Mouse (Mus musculus): ENCODE data around the gene Cramp1l. TPM values are rescaled to one million over a fixed set of nuclear protein-coding genes. Genes with fewer than 3 reads are reported as not detected.
"Not testable (repeated sequence)": the region's sequence is repeated elsewhere in the genome, so short reads cannot be mapped to it uniquely, and the experiment has no call there.

Cramp1l gene
- polyA plus RNA-seq, 1 experiment from 2014 or later = 8.1 TPM

GRCm38 (mm10) chr17:24948204-24948603 lies 67.4 kb downstream of the Cramp1l start:
- WGBS = 95% methylated on average over 5 of the region's 5 CpGs
- no peak overlapping the region for H3K4me3 ChIP-seq (replicated peaks)
- H3K36me3 ChIP-seq = peaks cover 96% of the 10 kb centered on the region

GRCm38 (mm10) chr17:24943589-24943988 lies 72.0 kb downstream of the Cramp1l start:
- not testable (repeated sequence) for H3K9me3 ChIP-seq (replicated peaks); H3K4me2 ChIP-seq; H3K9ac ChIP-seq; ATAC-seq (replicated peaks; ENCODE audit: low FRiP score); H3K4me3 ChIP-seq (replicated peaks); H3K4me1 ChIP-seq; H3K27ac ChIP-seq; H3K27me3 ChIP-seq
- peaks cover 70% of the 10 kb centered on the region for H3K36me3 ChIP-seq
- 85% methylated on average over 1 of the region's 1 CpGs for WGBS

More at GRCm38 (mm10) chr17:24948204-24948603, 67.4 kb downstream of the Cramp1l start:
- H3K9me3 ChIP-seq (replicated peaks) = no peaks in the 10 kb centered on the region
- H3K27me3 ChIP-seq = no peaks in the 10 kb centered on the region
- 0 out of 2 replicates have a peak, but pooled peaks cover 4% of the 10 kb centered on the region for H3K4me1 ChIP-seq
- H3K9ac ChIP-seq = no peak overlapping the region
- no peak for ATAC-seq (replicated peaks; ENCODE audit: low FRiP score)
- H3K4me2 ChIP-seq = no peak overlapping the region
- H3K27ac ChIP-seq = no peak overlapping the region

DNA sequence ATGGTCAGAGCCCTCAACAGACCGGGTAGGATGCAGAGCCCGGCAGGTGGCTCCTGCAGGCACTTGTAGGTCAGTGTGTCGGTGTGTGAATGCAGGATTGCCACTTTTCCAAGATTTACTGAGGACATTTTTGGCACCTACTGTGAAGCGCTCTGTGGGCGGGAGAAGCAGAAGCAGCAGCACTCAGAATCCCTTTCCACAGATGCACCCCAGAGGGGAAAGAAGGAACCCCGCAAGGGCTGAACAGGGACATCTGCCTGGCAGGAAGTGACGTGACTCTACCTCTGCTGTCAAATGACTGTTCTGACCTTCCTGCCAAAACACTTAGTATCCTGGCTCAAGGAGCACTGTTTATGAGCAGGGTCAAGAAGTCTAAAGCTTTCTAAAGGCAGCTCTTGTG lies 72.6 kb downstream of the Cramp1l start:
- Histone ChIP-seq H3K27ac (no peak overlapping the region), H3K27me3 (no peaks in the 10 kb centered on the region), H3K9me3 (replicated peaks) (no peaks in the 10 kb centered on the region), H3K4me2 (no peak overlapping the region), H3K36me3 (peaks cover 64% of the 10 kb centered on the region), H3K9ac (no peak overlapping the region), H3K4me1 (no peaks in the 10 kb centered on the region), H3K4me3 (replicated peaks) (no peak overlapping the region)
- WGBS = 86% methylated on average over 7 of the region's 7 CpGs
- ATAC-seq (replicated peaks; ENCODE audit: low FRiP score) = no peak

DNA sequence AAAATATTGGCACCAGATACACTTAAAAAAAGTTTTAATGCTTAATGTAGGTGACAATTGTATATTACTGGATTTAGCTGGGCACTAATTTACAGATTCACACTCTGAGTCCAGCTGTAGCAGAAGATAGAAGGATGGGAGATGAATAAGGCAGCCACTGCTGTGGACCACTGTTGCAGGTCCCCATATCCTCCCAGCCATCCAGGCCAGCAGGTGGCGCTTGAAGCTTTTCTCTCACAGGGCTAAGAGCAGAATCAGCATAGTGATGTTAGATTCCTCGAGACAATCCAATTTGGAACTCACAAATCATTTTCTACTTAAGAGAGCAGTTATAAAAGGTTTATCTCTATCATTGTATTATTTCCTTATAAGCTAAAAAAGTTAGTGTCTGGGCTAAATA lies 73.1 kb downstream of the Cramp1l start:
- 0 out of 2 replicates have a peak, but pooled peaks have one; percentile 66 for ATAC-seq (replicated peaks; ENCODE audit: low FRiP score)
- not testable (repeated sequence) for H3K4me1 ChIP-seq
- peaks cover 59% of the 10 kb centered on the region for H3K36me3 ChIP-seq

GRCm38 (mm10) chr17:24937266-24937665 lies 78.3 kb downstream of the Cramp1l start:
- Histone ChIP-seq H3K27me3 (no peaks in the 10 kb centered on the region), H3K9me3 (replicated peaks) (no peaks in the 10 kb centered on the region), H3K4me2 (peak overlapping the region; percentile 76), H3K4me3 (replicated peaks) (peak overlapping the region; percentile 99), H3K9ac (peak overlapping the region; percentile 89), H3K27ac (peak overlapping the region; percentile 89), H3K36me3 (peaks cover 13% of the 10 kb centered on the region; the same call in 1 of the 2 replicates), H3K4me1 (peaks cover 19% of the 10 kb centered on the region)
- WGBS = 41% methylated on average over 6 of the region's 6 CpGs
- ATAC-seq (replicated peaks; ENCODE audit: low FRiP score) = no peak

More for the DNA sequence above, 73.1 kb downstream of the Cramp1l start:
- not testable (repeated sequence) for H3K9ac ChIP-seq; H3K4me3 ChIP-seq (replicated peaks); H3K27ac ChIP-seq; H3K4me2 ChIP-seq; H3K27me3 ChIP-seq; H3K9me3 ChIP-seq (replicated peaks)
- WGBS = 15% methylated on average over 2 of the region's 2 CpGs

- peaks cover 19% of the 10 kb centered on the region for H3K4me1 ChIP-seq
- peaks cover 12% of the 10 kb centered on the region for H3K36me3 ChIP-seq
- H3K9me3 ChIP-seq (replicated peaks) = no peaks in the 10 kb centered on the region
- H3K4me3 ChIP-seq (replicated peaks) = peak within 1 kb of the TSS; percentile 99
- WGBS = under 1% methylated on average over 78 of the region's 78 CpGs
- peak within 1 kb of the TSS; percentile 89 for H3K27ac ChIP-seq
- peak; percentile 97 for ATAC-seq (replicated peaks; ENCODE audit: low FRiP score)
- H3K9ac ChIP-seq = peak within 1 kb of the TSS; percentile 89
- peak within 1 kb of the TSS; percentile 76 for H3K4me2 ChIP-seq
- H3K27me3 ChIP-seq = no peaks in the 10 kb centered on the region
Observed at GRCm38 (mm10) chr17:24936259-24937237, 79.0 kb downstream of the Cramp1l start, which contains the start of gene Mapk8ip3. TSS of gene Mapk8ip3 (minus strand) at chr17:24936977.

DNA sequence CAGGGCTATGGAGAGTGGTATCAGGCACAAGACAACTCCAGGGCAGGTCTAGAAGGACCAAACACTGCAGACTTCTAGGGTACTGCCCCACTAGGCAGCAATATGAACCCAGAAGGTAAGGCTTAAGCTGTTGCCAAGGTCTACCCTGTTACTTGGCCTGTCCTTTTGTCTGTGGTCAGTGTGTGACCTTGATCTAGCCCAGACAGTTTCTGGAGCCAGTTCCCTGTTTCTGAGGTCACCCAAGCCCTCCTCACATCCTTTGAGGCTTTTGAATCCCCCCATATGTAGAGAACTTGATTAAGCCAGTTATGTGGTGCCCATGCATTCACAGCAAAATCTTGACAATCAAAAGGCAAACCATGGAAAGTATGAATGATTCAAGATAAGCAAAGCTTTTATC lies 79.9 kb downstream of the Cramp1l start:
- H3K27me3 ChIP-seq = no peaks in the 10 kb centered on the region
- H3K9me3 ChIP-seq (replicated peaks) = no peaks in the 10 kb centered on the region

DNA sequence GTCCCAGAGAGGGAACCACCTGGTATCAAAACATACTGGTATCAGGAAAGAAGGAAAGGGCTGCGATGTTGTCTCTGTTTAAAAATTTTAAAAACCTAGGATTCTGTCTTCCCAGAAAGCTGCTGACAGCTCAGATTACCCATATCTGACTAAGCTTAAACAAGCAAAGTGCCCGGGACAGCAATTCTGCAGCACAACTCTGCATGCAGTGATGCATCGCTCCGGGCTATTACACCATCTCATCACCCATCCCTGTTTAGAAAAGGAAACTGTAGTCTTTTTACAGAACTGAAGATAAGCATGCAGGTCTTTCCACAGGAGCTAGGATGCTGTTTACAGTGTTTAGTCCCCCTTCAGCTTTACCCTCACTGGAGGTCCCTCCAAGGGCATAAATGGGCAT lies 80.7 kb downstream of the Cramp1l start:
- Histone ChIP-seq H3K27ac (no peak overlapping the region), H3K9ac (peak overlapping the region; percentile 89), H3K4me1 (peaks cover 19% of the 10 kb centered on the region), H3K4me2 (peak overlapping the region; percentile 76), H3K27me3 (no peaks in the 10 kb centered on the region), H3K9me3 (replicated peaks) (no peaks in the 10 kb centered on the region), H3K4me3 (replicated peaks) (peak overlapping the region; percentile 99), H3K36me3 (peaks cover 13% of the 10 kb centered on the region)
- WGBS = 72% methylated on average over 4 of the region's 4 CpGs
- ATAC-seq (replicated peaks; ENCODE audit: low FRiP score) = no peak

More for the DNA sequence above, 79.9 kb downstream of the Cramp1l start:
- Histone ChIP-seq H3K4me1 (peaks cover 19% of the 10 kb centered on the region), H3K9ac (peak overlapping the region; percentile 89), H3K36me3 (peaks cover 13% of the 10 kb centered on the region), H3K4me2 (peak overlapping the region; percentile 76), H3K27ac (no peak overlapping the region), H3K4me3 (replicated peaks) (peak overlapping the region; percentile 99)
- ATAC-seq (replicated peaks; ENCODE audit: low FRiP score) = no peak

DNA sequence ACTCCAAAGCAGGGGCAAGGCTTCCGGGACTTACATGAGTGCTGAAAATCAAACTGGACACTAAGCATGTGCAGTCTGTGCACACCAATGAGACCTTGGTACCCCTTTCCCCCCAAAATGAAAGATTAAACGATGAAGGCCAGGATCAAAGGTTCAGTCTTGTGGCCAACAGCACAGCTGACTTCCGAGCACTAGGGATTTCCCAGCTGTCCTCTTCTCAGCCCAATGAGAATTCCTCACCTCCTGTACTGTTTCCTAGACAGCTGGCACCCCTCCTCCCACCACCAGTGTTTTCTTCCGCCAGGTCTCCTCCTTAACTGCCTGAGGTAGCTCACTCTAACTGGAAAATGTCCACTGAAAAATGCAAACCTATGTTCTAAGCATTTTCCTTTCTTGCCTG lies 82.4 kb downstream of the Cramp1l start:
- H3K4me3 ChIP-seq (replicated peaks) = no peak overlapping the region
- peaks cover 19% of the 10 kb centered on the region for H3K4me1 ChIP-seq
- H3K4me2 ChIP-seq = no peak overlapping the region
- no peak for ATAC-seq (replicated peaks; ENCODE audit: low FRiP score)
- peaks cover 23% of the 10 kb centered on the region for H3K36me3 ChIP-seq
- no peaks in the 10 kb centered on the region for H3K27me3 ChIP-seq
- H3K9ac ChIP-seq = no peak overlapping the region
- 59% methylated on average over 4 of the region's 4 CpGs for WGBS
- H3K9me3 ChIP-seq (replicated peaks) = no peaks in the 10 kb centered on the region
- H3K27ac ChIP-seq = no peak overlapping the region

GRCm38 (mm10) chr17:24932431-24932830 lies 83.2 kb downstream of the Cramp1l start:
- H3K27ac ChIP-seq = no peak overlapping the region
- H3K4me3 ChIP-seq (replicated peaks) = no peak overlapping the region
- H3K27me3 ChIP-seq = no peaks in the 10 kb centered on the region
- H3K36me3 ChIP-seq = peaks cover 27% of the 10 kb centered on the region
- no peak overlapping the region for H3K9ac ChIP-seq
- 97% methylated on average over 4 of the region's 4 CpGs for WGBS
- H3K4me1 ChIP-seq = peaks cover 19% of the 10 kb centered on the region
- H3K9me3 ChIP-seq (replicated peaks) = no peaks in the 10 kb centered on the region
- H3K4me2 ChIP-seq = no peak overlapping the region
- ATAC-seq (replicated peaks; ENCODE audit: low FRiP score) = no peak

DNA sequence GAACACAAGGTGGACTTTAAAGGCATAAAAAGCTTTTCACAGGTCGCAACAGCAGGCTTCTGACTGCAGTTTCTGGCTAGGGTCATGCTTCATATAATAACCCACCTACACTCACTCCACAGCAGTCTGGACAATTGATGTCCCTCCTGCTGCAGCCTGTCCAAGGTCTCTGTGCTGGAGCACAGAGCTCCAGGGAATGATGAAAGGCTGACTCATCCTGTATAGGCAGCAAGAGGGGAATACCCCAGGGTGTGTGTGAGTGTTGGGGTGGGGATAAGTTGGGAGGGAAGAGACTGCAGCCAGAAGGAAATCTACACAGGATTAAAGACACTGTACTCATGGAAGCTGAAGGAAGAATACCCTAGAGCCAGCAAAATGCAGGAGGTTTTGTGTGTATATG lies 86.1 kb downstream of the Cramp1l start:
- Histone ChIP-seq H3K9me3 (replicated peaks) (no peaks in the 10 kb centered on the region), H3K9ac (no peak overlapping the region), H3K4me1 (0 out of 2 replicates have a peak, but pooled peaks cover 4% of the 10 kb centered on the region), H3K4me2 (no peak overlapping the region), H3K4me3 (replicated peaks) (no peak overlapping the region), H3K27me3 (no peaks in the 10 kb centered on the region), H3K27ac (no peak overlapping the region), H3K36me3 (peaks cover 57% of the 10 kb centered on the region)
- no peak for ATAC-seq (replicated peaks; ENCODE audit: low FRiP score)
- 71% methylated on average over 1 of the region's 1 CpGs for WGBS

DNA sequence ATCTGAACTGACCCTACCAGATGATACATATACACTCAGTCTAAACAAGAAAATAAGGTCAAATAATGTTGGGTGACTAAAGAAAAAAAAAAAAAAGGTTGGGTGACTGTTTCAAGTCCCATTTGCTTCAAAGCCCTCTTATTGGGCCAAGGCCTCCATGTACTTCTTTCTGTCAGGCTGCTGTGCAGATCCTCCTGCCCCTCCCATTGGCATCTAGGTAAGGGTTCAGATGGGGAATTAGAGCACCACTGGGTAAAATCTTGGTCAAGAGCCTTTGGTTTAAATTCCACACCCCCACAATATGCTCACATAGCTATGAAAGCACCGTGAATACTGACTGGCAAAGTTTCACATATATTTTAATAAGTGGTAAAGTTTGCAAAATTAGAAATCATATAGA lies 92.3 kb downstream of the Cramp1l start:
- no peak for ATAC-seq (replicated peaks; ENCODE audit: low FRiP score)
- no peak overlapping the region for H3K9ac ChIP-seq
- no peaks in the 10 kb centered on the region for H3K9me3 ChIP-seq (replicated peaks)
- H3K4me3 ChIP-seq (replicated peaks) = no peak overlapping the region
- peaks cover 96% of the 10 kb centered on the region for H3K36me3 ChIP-seq
- 95% methylated on average over 1 of the region's 1 CpGs for WGBS
- no peaks in the 10 kb centered on the region for H3K4me1 ChIP-seq
- no peaks in the 10 kb centered on the region for H3K27me3 ChIP-seq
- no peak overlapping the region for H3K4me2 ChIP-seq
- no peak overlapping the region for H3K27ac ChIP-seq
